Mouse (Mus musculus) limb, embryonic 11.5 days (tissue): Measurements from ENCODE around the gene Enpep. TPM values are rescaled to one million over a fixed set of nuclear protein-coding genes. Genes with fewer than 3 reads are reported as not detected.

Source experiments
- ATAC-seq: fragments of 200-750 bp; cut with Nextera tagmentation; 2 replicates; pipeline ENCODE4 v1.8.0; 2017; ENCODE audit warnings: low read depth; ENCODE audit not compliant: insufficient number of reproducible peaks, low FRiP score, low TSS enrichment
- DNase-seq: peaks from one replicate; pipeline ENCODE4 v3.0.0-alpha.2; 2015; ENCODE audit warnings: low spot score
- H3K27ac ChIP-seq: fragments of 300-500 bp; sonication (generic); replicated peaks from 2 replicates; pipeline ENCODE4 v1.5.1; 2014; ENCODE audit warnings: low read depth, mild to moderate bottlenecking, low read length
- H3K27me3 ChIP-seq: fragments of 300-500 bp; sonication (generic); 2 replicates; pipeline ENCODE4 v1.6.1; 2014; ENCODE audit warnings: mild to moderate bottlenecking, low read length, mixed read lengths; ENCODE audit not compliant: control insufficient read depth, insufficient read depth
- H3K36me3 ChIP-seq: fragments of 300-500 bp; sonication (generic); 2 replicates; pipeline ENCODE4 v1.6.1; 2014; ENCODE audit warnings: mild to moderate bottlenecking, low read length, moderate library complexity, mixed read lengths; ENCODE audit not compliant: control insufficient read depth, insufficient read depth
- H3K4me1 ChIP-seq: fragments of 300-500 bp; sonication (generic); 2 replicates; pipeline ENCODE4 v1.6.1; 2014; ENCODE audit warnings: low read length, mixed read lengths; ENCODE audit not compliant: control insufficient read depth, insufficient read depth
- H3K4me2 ChIP-seq: fragments of 300-500 bp; sonication (generic); 2 replicates; pipeline ENCODE4 v1.6.1; 2014; ENCODE audit warnings: low read depth, mild to moderate bottlenecking, moderate library complexity; ENCODE audit not compliant: severe bottlenecking
- H3K4me3 ChIP-seq: fragments of 300-500 bp; sonication (generic); 2 replicates; pipeline ENCODE4 v1.5.1; 2014; ENCODE audit warnings: low read depth, low read length
- H3K9ac ChIP-seq: fragments of 300-500 bp; sonication (generic); 2 replicates; pipeline ENCODE4 v1.6.1; 2014; ENCODE audit warnings: mild to moderate bottlenecking, low read length
- H3K9me3 ChIP-seq: fragments of 300-500 bp; sonication (generic); 2 replicates; pipeline ENCODE4 v1.6.1; 2016; ENCODE audit warnings: low read length; ENCODE audit not compliant: control insufficient read depth
- WGBS: fragments of 180-500 bp; shearing (Covaris S2); extraction: QIAGEN DNeasy Blood & Tissue Kit; methylation state at CpG from one replicate; pipeline ENCODE4 v1.1.7; 2014; 5-methylcytosine and 5-hydroxymethylcytosine counted together
- polyA plus RNA-seq: library from polyadenylated mRNA; unstranded; fragments of >200 nt; fragmentation: Nextera tagmentation; extraction: Ambion mirVana; gene quantifications from 2 replicates; pipeline ENCODE4 v1.2.1, GENCODE M21; 2014

The Enpep gene
- polyA plus RNA-seq, 1 experiment from 2014 or later: 0.19 TPM

DNA sequence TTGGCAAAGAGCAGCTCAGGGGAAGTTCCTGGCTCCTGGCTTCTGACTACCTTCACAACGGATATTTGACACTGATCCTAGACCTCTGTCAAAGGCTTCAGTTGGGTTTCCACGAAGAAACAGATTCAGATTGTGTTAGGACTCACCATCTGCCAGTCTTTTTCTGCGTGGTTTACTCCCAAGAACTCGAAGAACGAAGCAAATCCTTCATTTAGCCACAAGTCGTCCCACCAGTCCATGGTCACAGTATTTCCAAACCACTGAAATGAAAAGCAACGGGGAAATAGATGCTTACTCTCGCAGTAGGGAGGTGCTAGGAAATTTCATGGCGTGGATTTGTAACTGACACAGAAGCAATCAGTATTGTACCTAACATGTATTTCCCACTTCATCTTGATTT is 23.6 kb downstream of the Enpep start:
- H3K9ac ChIP-seq: no peak overlapping the region
- ATAC-seq (no peak), DNase-seq (no peak)
- no peaks in the 10 kb centered on the region for H3K27me3 ChIP-seq
- H3K27ac ChIP-seq: no peak overlapping the region
- 73% methylated on average over 9 of the region's 9 CpGs for WGBS
- no peak overlapping the region for H3K4me2 ChIP-seq
- H3K9me3 ChIP-seq: no peaks in the 10 kb centered on the region
- no peaks in the 10 kb centered on the region for H3K4me1 ChIP-seq
- no peaks in the 10 kb centered on the region for H3K36me3 ChIP-seq
- H3K4me3 ChIP-seq: no peak overlapping the region

DNA sequence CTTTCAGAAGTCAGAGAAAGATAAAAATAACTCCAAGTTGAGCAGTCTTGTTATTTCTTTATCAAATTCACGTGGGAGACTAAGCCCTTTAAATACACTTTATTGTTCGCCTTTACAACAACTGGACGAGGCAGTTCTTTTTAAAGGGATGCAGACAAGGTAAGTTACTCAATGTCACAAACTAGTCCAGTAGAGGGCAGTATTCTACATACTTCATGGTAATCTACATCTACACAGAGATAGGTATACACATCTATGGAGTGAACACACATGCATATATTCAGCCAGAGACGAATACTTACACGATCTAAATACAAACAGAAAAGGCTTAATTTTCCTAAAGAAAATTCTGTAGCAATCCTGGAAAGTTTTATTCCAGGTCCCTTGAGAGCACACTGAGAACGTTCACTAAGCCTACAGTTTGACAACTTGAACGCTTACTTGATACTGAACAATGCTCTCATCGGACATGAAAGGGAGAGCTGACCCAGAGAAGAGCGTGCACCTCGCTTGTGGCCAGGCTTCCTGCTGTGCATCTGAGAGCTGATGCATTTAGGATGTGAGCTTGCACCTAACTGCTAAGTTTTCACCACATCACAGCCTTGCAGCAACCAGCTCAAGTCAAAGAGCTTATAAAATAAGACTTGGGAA is 24.3 kb downstream of the Enpep start:
- Histone ChIP-seq H3K36me3 (no peaks in the 10 kb centered on the region), H3K9ac (no peak overlapping the region), H3K4me3 (no peak overlapping the region), H3K27me3 (no peaks in the 10 kb centered on the region), H3K4me1 (no peaks in the 10 kb centered on the region), H3K4me2 (no peak overlapping the region), H3K9me3 (no peaks in the 10 kb centered on the region), H3K27ac (no peak overlapping the region)
- WGBS: 41% methylated on average over 10 of the region's 10 CpGs
- ATAC-seq: peak; percentile 60; the same call in 1 of the 2 replicates
- no peak for DNase-seq

DNA sequence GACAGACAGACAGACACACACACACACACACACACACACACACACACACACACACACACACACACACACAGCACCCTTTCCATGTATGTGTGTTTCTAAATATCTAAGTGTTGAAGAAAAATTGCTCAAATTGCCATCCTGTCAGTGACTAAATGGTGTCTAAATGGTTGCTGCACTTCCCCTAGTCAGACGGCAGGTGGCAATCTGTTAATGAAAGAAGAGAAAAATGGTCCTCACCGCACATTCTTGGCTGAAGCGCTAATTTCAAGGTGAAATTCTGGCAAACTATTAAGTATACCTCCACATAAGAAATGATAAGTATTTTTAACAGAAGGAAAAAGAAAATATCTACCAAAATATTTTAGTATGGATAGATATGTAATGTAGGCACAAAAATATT is 28.6 kb downstream of the Enpep start:
- no peaks in the 10 kb centered on the region for H3K36me3 ChIP-seq
- WGBS: 10% methylated on average over 3 of the region's 3 CpGs
- no peak overlapping the region for H3K4me2 ChIP-seq
- no peak overlapping the region for H3K4me3 ChIP-seq
- H3K27me3 ChIP-seq: no peaks in the 10 kb centered on the region
- DNase-seq (no peak), ATAC-seq (no peak)
- H3K9ac ChIP-seq: no peak overlapping the region
- no peak overlapping the region for H3K27ac ChIP-seq
- no peaks in the 10 kb centered on the region for H3K9me3 ChIP-seq
- no peaks in the 10 kb centered on the region for H3K4me1 ChIP-seq

DNA sequence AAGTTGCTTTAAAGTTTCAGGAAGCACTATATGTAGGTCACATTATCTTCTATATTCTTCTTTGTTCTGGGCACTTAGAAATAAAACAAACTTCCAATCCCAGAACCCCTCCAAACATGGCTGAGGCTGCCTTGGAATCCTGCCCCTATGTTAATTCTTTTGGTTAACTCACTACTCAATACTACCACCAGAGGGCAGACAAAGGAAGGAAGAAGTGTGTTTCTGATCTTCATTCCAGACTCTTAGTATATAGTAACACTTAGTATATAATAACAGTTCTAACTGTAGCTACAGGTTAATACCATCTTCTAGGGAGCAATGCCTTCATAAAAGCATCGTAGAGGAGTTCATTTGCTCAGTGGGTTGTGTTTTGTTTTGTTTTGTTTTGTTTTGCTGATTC is 32.6 kb downstream of the Enpep start:
- DNase-seq: no peak
- no peaks in the 10 kb centered on the region for H3K27me3 ChIP-seq
- H3K27ac ChIP-seq: no peak overlapping the region
- no peaks in the 10 kb centered on the region for H3K4me1 ChIP-seq
- H3K36me3 ChIP-seq: no peaks in the 10 kb centered on the region
- no peak overlapping the region for H3K9ac ChIP-seq
- no peaks in the 10 kb centered on the region for H3K9me3 ChIP-seq
- no peak for ATAC-seq
- no peak overlapping the region for H3K4me3 ChIP-seq
- WGBS: 64% methylated on average over 1 of the region's 1 CpGs
- no peak overlapping the region for H3K4me2 ChIP-seq

DNA sequence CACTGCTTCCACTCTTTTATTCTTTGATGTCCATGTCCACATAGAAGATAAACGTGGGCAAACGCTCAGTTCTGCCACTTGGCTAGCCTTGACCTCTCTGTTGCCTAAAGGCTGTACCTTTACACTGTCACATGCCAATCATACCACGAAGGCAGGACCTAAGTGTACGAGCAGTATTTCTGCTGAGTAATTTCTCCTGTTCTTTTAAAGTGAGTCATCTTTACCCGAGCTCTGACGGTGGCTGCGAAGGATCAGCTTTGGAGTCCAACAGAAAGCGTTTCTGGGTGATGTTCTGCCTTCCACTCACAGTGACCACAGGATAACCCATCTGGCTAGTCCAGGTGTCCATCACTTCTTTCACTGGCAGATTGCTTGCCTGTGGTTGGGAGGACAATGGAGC is 33.9 kb downstream of the Enpep start:
- Histone ChIP-seq H3K9ac (no peak overlapping the region), H3K4me2 (no peak overlapping the region), H3K4me3 (no peak overlapping the region), H3K27ac (no peak overlapping the region), H3K27me3 (no peaks in the 10 kb centered on the region), H3K9me3 (no peaks in the 10 kb centered on the region), H3K4me1 (no peaks in the 10 kb centered on the region), H3K36me3 (no peaks in the 10 kb centered on the region)
- WGBS: 88% methylated on average over 8 of the region's 8 CpGs
- no peak for DNase-seq
- ATAC-seq: no peak

DNA sequence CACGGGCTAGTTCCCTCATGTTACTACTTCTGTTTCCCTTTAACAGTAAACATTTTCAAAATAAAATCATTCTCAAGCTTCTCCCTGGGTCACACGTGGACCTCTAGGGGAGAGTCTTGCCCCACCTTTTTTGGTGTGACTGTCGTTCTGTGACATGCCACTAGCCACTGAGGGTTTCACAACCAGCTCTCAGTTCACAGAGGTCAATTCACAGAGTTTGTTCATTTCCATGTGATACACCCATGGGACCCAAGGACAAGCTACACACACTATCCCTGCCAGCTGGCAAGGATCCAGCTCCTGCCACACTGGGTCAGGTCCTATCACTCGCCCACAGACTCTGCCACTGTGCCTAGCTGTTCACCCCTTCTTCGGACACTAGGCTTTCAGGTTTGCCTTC is 35.5 kb downstream of the Enpep start:
- H3K27me3 ChIP-seq: no peaks in the 10 kb centered on the region
- no peak overlapping the region for H3K9ac ChIP-seq
- ATAC-seq (no peak), DNase-seq (no peak)
- H3K4me3 ChIP-seq: no peak overlapping the region
- no peaks in the 10 kb centered on the region for H3K36me3 ChIP-seq
- H3K9me3 ChIP-seq: no peaks in the 10 kb centered on the region
- H3K4me2 ChIP-seq: no peak overlapping the region
- no peaks in the 10 kb centered on the region for H3K4me1 ChIP-seq
- no peak overlapping the region for H3K27ac ChIP-seq
- 80% methylated on average over 5 of the region's 5 CpGs for WGBS

DNA sequence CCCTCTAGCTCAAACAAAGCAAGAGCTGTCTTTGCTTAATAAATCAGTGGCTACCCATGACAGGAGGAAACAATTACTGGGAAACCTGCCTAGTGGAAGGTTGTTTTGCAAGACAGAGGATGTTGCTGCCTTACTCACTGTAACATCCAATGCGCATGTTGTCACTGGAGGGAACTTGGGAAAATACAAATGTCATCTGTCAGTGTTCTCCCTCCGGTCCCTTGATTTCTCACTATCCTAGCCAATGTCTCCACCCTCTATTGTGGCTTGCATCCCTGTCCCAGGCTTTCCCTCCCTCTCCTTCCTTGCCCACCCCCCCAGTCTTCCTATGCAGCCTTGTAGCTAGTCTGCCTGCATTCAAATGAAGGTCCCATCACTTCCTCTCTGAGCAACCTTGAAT is 36.6 kb downstream of the Enpep start:
- Histone ChIP-seq H3K27me3 (no peaks in the 10 kb centered on the region), H3K9ac (no peak overlapping the region), H3K4me1 (no peaks in the 10 kb centered on the region), H3K9me3 (no peaks in the 10 kb centered on the region), H3K4me2 (no peak overlapping the region), H3K4me3 (no peak overlapping the region), H3K27ac (no peak overlapping the region), H3K36me3 (no peaks in the 10 kb centered on the region)
- DNase-seq (no peak), ATAC-seq (no peak)
- 61% methylated on average over 2 of the region's 2 CpGs for WGBS

DNA sequence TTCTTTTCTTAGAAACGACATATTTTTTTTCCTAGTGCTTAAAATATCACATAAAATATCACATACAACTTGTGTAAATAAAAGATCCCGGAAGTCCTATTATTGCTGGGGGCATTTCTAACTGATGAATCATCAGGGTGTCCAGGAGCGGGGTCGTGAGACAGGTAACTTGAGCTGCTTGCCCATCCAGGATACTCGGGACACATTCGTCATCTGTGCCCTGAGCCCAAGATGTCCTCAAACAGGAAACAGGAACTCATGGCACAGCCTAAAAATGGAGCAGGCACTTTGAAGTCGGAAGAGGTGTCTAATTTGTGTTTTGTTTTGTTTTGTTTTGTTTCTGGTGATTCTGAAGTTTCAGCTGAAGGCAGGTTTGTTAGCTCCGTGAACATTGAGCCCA is 43.0 kb downstream of the Enpep start:
- ATAC-seq (no peak), DNase-seq (no peak)
- no peak overlapping the region for H3K9ac ChIP-seq
- H3K27ac ChIP-seq: no peak overlapping the region
- H3K27me3 ChIP-seq: no peaks in the 10 kb centered on the region
- no peak overlapping the region for H3K4me2 ChIP-seq
- no peaks in the 10 kb centered on the region for H3K9me3 ChIP-seq
- H3K36me3 ChIP-seq: no peaks in the 10 kb centered on the region
- H3K4me1 ChIP-seq: peaks cover 2% of the 10 kb centered on the region; the same call in 1 of the 2 replicates
- WGBS: 64% methylated on average over 8 of the region's 8 CpGs
- H3K4me3 ChIP-seq: no peak overlapping the region

DNA sequence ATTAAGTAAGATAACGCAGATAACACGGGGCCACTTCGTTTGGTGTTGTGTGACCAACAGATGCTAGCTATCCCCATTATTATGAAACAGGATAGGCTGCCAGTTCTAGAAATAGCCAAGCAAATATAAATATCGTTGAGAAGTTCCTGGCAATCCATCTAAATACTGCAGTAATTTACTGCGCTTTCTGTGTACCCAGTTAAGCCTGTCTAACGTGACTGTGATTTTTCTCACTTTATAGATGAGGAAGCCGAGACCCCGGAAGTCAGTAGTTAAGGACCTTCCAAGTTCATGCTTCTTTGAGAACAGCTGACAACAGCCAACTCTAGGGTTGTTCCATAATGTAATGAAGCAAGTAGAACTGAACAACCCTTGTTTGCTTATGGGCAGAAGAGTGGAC is 45.4 kb downstream of the Enpep start:
- H3K27me3 ChIP-seq: no peaks in the 10 kb centered on the region
- H3K9ac ChIP-seq: no peak overlapping the region
- H3K36me3 ChIP-seq: no peaks in the 10 kb centered on the region
- H3K27ac ChIP-seq: no peak overlapping the region
- 81% methylated on average over 8 of the region's 8 CpGs for WGBS
- no peak overlapping the region for H3K4me2 ChIP-seq
- no peak overlapping the region for H3K4me3 ChIP-seq
- no peak for DNase-seq
- no peak for ATAC-seq
- H3K4me1 ChIP-seq: peaks cover 6% of the 10 kb centered on the region; the same call in 1 of the 2 replicates
- H3K9me3 ChIP-seq: no peaks in the 10 kb centered on the region
